In the genomic region with DNA sequence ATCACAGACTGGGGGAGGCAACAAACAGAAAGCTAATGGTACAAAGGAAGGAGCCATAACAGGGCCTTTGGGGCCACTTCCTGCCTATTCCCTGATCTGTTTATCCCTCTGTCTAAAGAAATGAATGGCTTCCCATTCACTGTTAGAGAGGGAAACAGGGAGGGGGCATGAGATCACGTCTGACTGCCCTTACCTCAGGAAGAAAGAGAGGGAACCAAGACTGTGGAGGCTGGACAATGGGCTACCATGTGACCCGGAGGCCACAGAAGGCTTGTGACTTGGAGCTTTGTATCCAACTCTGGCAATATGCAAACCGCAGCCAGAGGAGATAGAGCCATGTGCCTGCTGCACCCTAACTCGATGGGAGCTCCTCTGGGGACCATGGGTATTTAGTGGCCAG, we compare ENCODE assay signal across 34 mouse cellular contexts. TPM values are rescaled to one million over a fixed set of nuclear protein-coding genes. Genes with fewer than 3 reads are reported as not detected.
DNase-seq lines count a peak whose midpoint lies in the region; ATAC-seq lines count a peak whose summit lies in the region.
"Had no signal": no experiment of that assay in that cellular context is flagged by ENCODE, and none has a peak within 500 bp of the region (broad histone marks: within the 10 kb centered on the region; RNA-seq: fewer than 3 reads in every experiment).

No protein-coding gene starts in this region.

- H3K4me3 ChIP-seq in lung, embryonic 16.5 days (ENCODE audit: low read length), result no peak overlapping the region
- H3K4me3 ChIP-seq: embryonic facial prominence, embryonic 12.5 days; embryonic facial prominence, embryonic 15.5 days; heart, embryonic 12.5 days; heart, embryonic 15.5 days; hindbrain, embryonic 10.5 days; hindbrain, embryonic 13.5 days had no signal

- WGBS in lung, embryonic 16.5 days, result 67% methylated on average over 4 of the region's 4 CpGs

- H3K9me3 ChIP-seq in lung, embryonic 16.5 days (ENCODE audit: control insufficient read depth, low read length), result no peaks in the 10 kb centered on the region
- H3K9me3 ChIP-seq: G1E; heart, embryonic 15.5 days had no signal

- ATAC-seq in lung, embryonic 16.5 days (ENCODE audit: low read depth), result peak; percentile 59
- ATAC-seq: forebrain, embryonic 14.5 days; forebrain, postnatal 0 days; hindbrain, embryonic 16.5 days; Patski had no signal

- no peak overlapping the region for H3K9ac ChIP-seq in lung, embryonic 16.5 days (ENCODE audit: low read length)
- H3K9ac ChIP-seq: embryonic facial prominence, embryonic 12.5 days; embryonic facial prominence, embryonic 15.5 days; forebrain, postnatal 0 days; heart, embryonic 12.5 days; heart, embryonic 15.5 days; hindbrain, embryonic 13.5 days had no signal

- H3K4me2 ChIP-seq in lung, embryonic 16.5 days (ENCODE audit: low read depth, low read length), result no peak overlapping the region
- H3K4me2 ChIP-seq: embryonic facial prominence, embryonic 12.5 days; embryonic facial prominence, embryonic 15.5 days; heart, embryonic 12.5 days; heart, embryonic 15.5 days; hindbrain, embryonic 13.5 days had no signal

- peak overlapping the region; percentile 69 for H3K27ac ChIP-seq in lung, embryonic 16.5 days (ENCODE audit: low read length)
- H3K27ac ChIP-seq: embryonic facial prominence, embryonic 12.5 days; embryonic facial prominence, embryonic 15.5 days; heart, embryonic 15.5 days; hindbrain, embryonic 10.5 days; hindbrain, embryonic 13.5 days had no signal

- peaks cover 15% of the 10 kb centered on the region for H3K4me1 ChIP-seq in lung, embryonic 16.5 days (replicated peaks; ENCODE audit: control insufficient read depth, insufficient read depth, low read length)

- H3K27me3 ChIP-seq in lung, embryonic 16.5 days (ENCODE audit: control insufficient read depth, insufficient read depth, low read depth, low read length), result no peaks in the 10 kb centered on the region
- H3K27me3 ChIP-seq: CH12.LX; embryonic facial prominence, embryonic 12.5 days; embryonic facial prominence, embryonic 15.5 days; heart, embryonic 12.5 days; heart, embryonic 15.5 days; hindbrain, embryonic 13.5 days; Patski had no signal

- H3K36me3 ChIP-seq in lung, embryonic 16.5 days (ENCODE audit: control insufficient read depth, insufficient read depth, low read length), result peaks cover 43% of the 10 kb centered on the region

- peak; percentile 8 for DNase-seq in embryo, embryonic 10.5 days (ENCODE audit: low spot score)
- DNase-seq in embryo, embryonic 9.5 days (ENCODE audit: extremely low spot score), result no peak
- no peak for DNase-seq in lung, postnatal 36 days
- peak; percentile 40 for DNase-seq in lung, postnatal 10 days
- DNase-seq in telencephalon, adult 2 months (ENCODE audit: low read depth, low spot score), result peak; percentile 5
- DNase-seq in ovary, postnatal 36 days (ENCODE audit: low spot score), result no peak
- DNase-seq in kidney, postnatal 4 days, result no peak
- DNase-seq: adrenal gland, postnatal 10 days; adrenal gland, postnatal 36 days; B cell, adult 2 months; cerebellum, adult 11-12 months; cerebellum, adult 8-10 months; cerebellum, postnatal 10 days; forebrain, postnatal 0 days; gastrocnemius, postnatal 25 days; heart, adult 18-20 months; heart, postnatal 10 days; heart, postnatal 36 days had no signal

RNA-seq across cellular contexts. Expression of gene Coq4, which starts 3.0 kb away (rescaled TPM):
- 28.3 and 29.0 TPM in 2 replicates for polyA plus RNA-seq in lung, embryonic 16.5 days (2015; fragmentation: Nextera tagmentation; extraction: Ambion mirVana)

RNA-seq across cellular contexts. Expression of gene Trub2, which starts 4.0 kb away (rescaled TPM):
- polyA plus RNA-seq in lung, embryonic 16.5 days (2015; fragmentation: Nextera tagmentation; extraction: Ambion mirVana), result 33.9 and 38.3 TPM in 2 replicates

RNA-seq across cellular contexts. Expression of gene Slc27a4, which starts 18.1 kb away (rescaled TPM):
- 11.7 and 13.3 TPM in 2 replicates for polyA plus RNA-seq in lung, embryonic 16.5 days (2015; fragmentation: Nextera tagmentation; extraction: Ambion mirVana)

RNA-seq across cellular contexts. Expression of gene Gm13547, which starts 25.2 kb away (rescaled TPM):
- not detected in 2 replicates for polyA plus RNA-seq in lung, embryonic 16.5 days (2015; fragmentation: Nextera tagmentation; extraction: Ambion mirVana)
- polyA plus RNA-seq: brain, embryonic 14.5 days; embryonic facial prominence, embryonic 12.5 days; embryonic facial prominence, embryonic 15.5 days; forebrain, embryonic 11.5 days; forebrain, embryonic 14.5 days; forebrain, postnatal 0 days; frontal cortex, adult 2 months; G1E; gonadal fat pad, adult 2 months; heart, embryonic 12.5 days; heart, embryonic 15.5 days; hindbrain, embryonic 10.5 days; hindbrain, embryonic 13.5 days; hindbrain, embryonic 16.5 days had no signal

RNA-seq across cellular contexts. Expression of gene Gm13420, which starts 32.8 kb away (rescaled TPM):
- polyA plus RNA-seq in lung, embryonic 16.5 days (2015; fragmentation: Nextera tagmentation; extraction: Ambion mirVana), result 0.45 and 1.9 TPM in 2 replicates
- polyA plus RNA-seq: embryonic facial prominence, embryonic 12.5 days; embryonic facial prominence, embryonic 15.5 days; forebrain, embryonic 11.5 days; forebrain, embryonic 14.5 days; G1E; heart, embryonic 12.5 days; heart, embryonic 15.5 days; hindbrain, embryonic 10.5 days; hindbrain, embryonic 13.5 days had no signal

Comparison
In these comparisons a context has a peak if more than half of its experiments do, and no peak if none do; other contexts are left out.
1. DNase-seq: peak in embryo, embryonic 10.5 days (single experiment), lung, postnatal 10 days (single experiment) and telencephalon, adult 2 months (single experiment); none in embryo, embryonic 9.5 days (single experiment), lung, postnatal 36 days (single experiment), ovary, postnatal 36 days (single experiment) and kidney, postnatal 4 days (0 of 2).